Mouse (Mus musculus) C2C12 (cell line): Measurements from ENCODE around the gene Ano3. TPM values are rescaled to one million over a fixed set of nuclear protein-coding genes. Genes with fewer than 3 reads are reported as not detected.

Source experiments
- H3K27me3 ChIP-seq: one replicate; pipeline ENCODE4 v1.6.1; 2011; ENCODE audit not compliant: control insufficient read depth, insufficient read depth, insufficient read length
- H3K36me3 ChIP-seq: one replicate; pipeline ENCODE4 v1.6.1; 2011; ENCODE audit not compliant: control insufficient read depth, insufficient read depth
- H3K4me3 ChIP-seq: one replicate; pipeline ENCODE4 v1.5.1; 2011; ENCODE audit warnings: mild to moderate bottlenecking, control low read depth; ENCODE audit not compliant: poor library complexity, insufficient read depth, severe bottlenecking
- H3K79me2 ChIP-seq: one replicate; pipeline ENCODE4 v1.6.1; 2011; ENCODE audit not compliant: control insufficient read depth, insufficient read depth
- H3K79me3 ChIP-seq: one replicate; pipeline ENCODE4 v1.6.1; 2011; ENCODE audit warnings: low read depth, control low read depth
- H3ac ChIP-seq: one replicate; pipeline ENCODE3; 2011; ENCODE audit warnings: low read depth; ENCODE audit not compliant: control insufficient read depth, insufficient read length
- CEBPB ChIP-seq: IDR thresholded peaks from one replicate; pipeline ENCODE4 v1.6.1; 2011; ENCODE audit warnings: low read depth, mild to moderate bottlenecking, control low read depth, moderate library complexity
- CTCF ChIP-seq: IDR thresholded peaks from one replicate; pipeline ENCODE4 v1.5.1; 2011; ENCODE audit not compliant: control insufficient read depth, insufficient read depth, insufficient read length
- FOSL1 ChIP-seq: IDR thresholded peaks from one replicate; pipeline ENCODE4 v1.8.0; 2011; ENCODE audit warnings: mild to moderate bottlenecking, low read length; ENCODE audit not compliant: poor library complexity, insufficient read depth, severe bottlenecking
- MAX ChIP-seq: IDR thresholded peaks from one replicate; pipeline ENCODE4 v1.6.1; 2011; ENCODE audit warnings: mild to moderate bottlenecking, control low read depth
- MYOD1 ChIP-seq: IDR thresholded peaks from one replicate; pipeline ENCODE4 v1.6.1; 2011; ENCODE audit warnings: low read depth; ENCODE audit not compliant: control insufficient read depth, insufficient read length
- MYOG ChIP-seq: IDR thresholded peaks from one replicate; pipeline ENCODE4 v1.6.1; 2011; ENCODE audit not compliant: control insufficient read depth, insufficient read length; ENCODE audit errors: extremely low read depth
- USF1 ChIP-seq: IDR thresholded peaks from one replicate; pipeline ENCODE4 v1.6.1; 2011; ENCODE audit warnings: low read depth, mild to moderate bottlenecking, control low read depth, moderate library complexity
- polyA plus RNA-seq: library from polyadenylated mRNA; unstranded; fragments of >200 nt; fragmentation: generic; extraction: Trizol; gene quantifications from one replicate; pipeline ENCODE4 v1.2.1, GENCODE M21; 2012; ENCODE audit warnings: missing spikeins

The Ano3 gene
- polyA plus RNA-seq, 1 experiment: 0.04 TPM

DNA sequence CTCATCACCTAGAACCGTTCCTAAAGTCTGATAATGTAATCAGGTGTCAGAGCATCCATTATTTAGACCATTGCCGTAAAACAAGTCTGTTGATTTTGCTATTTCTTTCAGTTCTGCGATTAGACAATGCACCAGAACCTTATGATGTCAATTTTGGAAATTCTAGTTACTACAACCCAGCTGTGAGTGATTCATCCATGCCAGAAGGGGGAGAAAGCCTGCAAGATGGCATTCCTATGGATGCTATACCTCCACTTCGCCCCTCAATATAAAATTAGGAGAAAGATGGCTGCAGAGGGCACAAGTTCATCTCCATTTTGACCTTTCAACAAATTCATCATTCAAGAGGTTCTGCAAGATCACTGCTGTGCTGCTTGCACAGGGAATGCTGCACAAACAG, 213.5 kb downstream of the Ano3 start:
- Histone ChIP-seq H3K79me3 (no peaks in the 10 kb centered on the region), H3K27me3 (no peaks in the 10 kb centered on the region), H3ac (no peak overlapping the region)

DNA sequence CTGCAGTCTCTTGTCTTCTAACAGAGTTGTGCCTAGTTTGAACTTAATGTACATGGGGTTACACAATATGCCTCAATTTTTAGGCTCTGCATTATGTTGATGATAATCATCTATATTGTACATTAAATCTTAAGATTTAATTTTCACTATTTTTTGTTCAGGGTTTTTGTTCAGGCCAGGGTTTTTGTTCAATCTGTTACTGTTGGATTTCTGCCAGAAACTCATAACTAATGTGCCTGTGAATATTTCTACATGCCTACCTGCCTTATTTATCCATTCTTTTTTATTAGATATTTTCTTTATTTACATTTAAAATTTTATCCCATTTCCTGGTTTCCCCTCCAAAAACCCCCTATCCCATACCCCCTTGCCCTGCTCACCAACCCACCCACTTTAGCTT, 224.6 kb downstream of the Ano3 start:
- H3K27me3 ChIP-seq: no peaks in the 10 kb centered on the region
- TF ChIP-seq MYOD1 (no peak), FOSL1 (no peak), USF1 (no peak), MAX (no peak), MYOG (no peak), CEBPB (no peak), CTCF (no peak)
- no peak overlapping the region for H3ac ChIP-seq
- H3K36me3 ChIP-seq: no peaks in the 10 kb centered on the region
- no peaks in the 10 kb centered on the region for H3K79me3 ChIP-seq
- no peak overlapping the region for H3K4me3 ChIP-seq
- H3K79me2 ChIP-seq: no peaks in the 10 kb centered on the region

More for the DNA sequence above, 213.5 kb downstream of the Ano3 start:
- TF ChIP-seq USF1 (no peak), CTCF (no peak), MAX (no peak), MYOG (no peak), FOSL1 (no peak), CEBPB (no peak)
- no peaks in the 10 kb centered on the region for H3K79me2 ChIP-seq
- no peaks in the 10 kb centered on the region for H3K36me3 ChIP-seq
- no peak overlapping the region for H3K4me3 ChIP-seq

DNA sequence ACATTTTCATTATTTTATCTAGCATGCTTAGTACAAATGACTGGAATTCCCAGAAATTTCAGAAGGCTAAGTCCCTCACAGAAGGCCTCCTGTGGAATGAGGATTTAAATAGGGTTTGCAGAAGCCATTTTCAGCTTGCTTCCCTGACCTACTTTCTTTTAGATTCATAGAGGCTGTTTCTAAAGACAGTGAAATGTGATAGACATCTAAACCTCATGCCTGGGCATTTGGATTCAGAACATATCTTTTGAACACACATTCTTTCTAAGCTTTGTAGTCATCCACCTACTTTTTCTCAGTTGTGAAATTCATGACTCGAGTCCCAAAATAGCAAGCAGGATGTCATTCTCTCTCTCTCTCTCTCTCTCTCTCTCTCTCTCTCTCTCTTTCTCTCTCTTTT, 228.5 kb downstream of the Ano3 start:
- no peaks in the 10 kb centered on the region for H3K36me3 ChIP-seq
- no peaks in the 10 kb centered on the region for H3K79me2 ChIP-seq
- no peaks in the 10 kb centered on the region for H3K27me3 ChIP-seq
- TF ChIP-seq FOSL1 (no peak), MYOD1 (no peak), CEBPB (no peak), MAX (no peak), CTCF (no peak), MYOG (no peak)
- H3ac ChIP-seq: no peak overlapping the region
- no peaks in the 10 kb centered on the region for H3K79me3 ChIP-seq
- H3K4me3 ChIP-seq: no peak overlapping the region

DNA sequence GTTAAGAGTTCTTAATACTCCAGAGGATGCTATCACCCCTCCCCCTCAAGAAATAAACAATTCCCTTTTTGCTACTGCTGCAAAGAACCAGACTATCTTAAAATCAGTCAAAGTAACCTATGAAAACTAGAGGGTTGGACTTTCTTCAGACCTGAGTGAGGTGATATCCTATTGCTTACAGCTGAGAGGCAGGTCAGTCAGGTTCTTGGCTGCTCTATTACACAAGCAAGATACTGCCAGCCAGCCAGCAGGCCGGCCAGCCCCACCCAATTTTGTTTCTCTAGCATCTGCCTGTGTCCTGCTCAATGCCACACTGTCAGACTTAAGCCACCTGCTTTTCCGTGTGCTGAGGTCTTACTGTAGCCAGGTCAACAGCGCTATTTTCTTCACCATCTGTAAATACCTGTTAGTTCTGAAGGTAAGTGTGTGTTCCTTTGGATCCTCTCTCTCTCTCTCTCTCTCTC, 229.4 kb downstream of the Ano3 start, which contains the start of gene Muc15:
Muc15 (plus strand) TSS at position 51 of the 464 bp plus-strand sequence.
- Histone ChIP-seq H3K36me3 (no peaks in the 10 kb centered on the region), H3K4me3 (no peak within 1 kb of the TSS), H3K27me3 (no peaks in the 10 kb centered on the region), H3K79me2 (no peaks in the 10 kb centered on the region), H3ac (no peak within 1 kb of the TSS), H3K79me3 (no peaks in the 10 kb centered on the region)
- no peak for TF ChIP-seq USF1
- TF ChIP-seq FOSL1: no peak
- no peak for TF ChIP-seq MYOD1
- TF ChIP-seq CTCF: no peak
- TF ChIP-seq MYOG: no peak
- no peak for TF ChIP-seq CEBPB
- TF ChIP-seq MAX: no peak

DNA sequence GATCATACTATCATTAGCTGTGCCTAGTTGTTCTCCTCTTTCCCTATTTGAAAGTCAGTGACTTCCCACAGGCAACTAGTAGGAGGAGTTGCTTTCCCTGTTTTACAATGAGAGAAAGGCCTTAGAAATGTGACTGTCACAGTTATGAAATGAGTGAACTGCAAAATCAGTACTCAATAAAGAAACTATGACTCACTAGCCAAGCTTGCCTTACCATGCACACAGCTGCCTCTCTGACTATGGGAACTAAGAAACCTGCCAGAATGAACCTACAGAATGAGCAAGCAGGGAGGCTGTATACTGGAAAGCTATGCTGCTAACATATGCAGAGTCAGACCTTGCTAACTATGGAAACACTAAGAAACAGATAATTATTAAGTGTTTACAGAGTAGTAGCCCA, 231.7 kb downstream of the Ano3 start:
- no peaks in the 10 kb centered on the region for H3K36me3 ChIP-seq
- TF ChIP-seq FOSL1 (no peak), MYOG (no peak), MYOD1 (no peak), MAX (no peak), USF1 (no peak), CTCF (no peak), CEBPB (no peak)
- H3K27me3 ChIP-seq: no peaks in the 10 kb centered on the region

DNA sequence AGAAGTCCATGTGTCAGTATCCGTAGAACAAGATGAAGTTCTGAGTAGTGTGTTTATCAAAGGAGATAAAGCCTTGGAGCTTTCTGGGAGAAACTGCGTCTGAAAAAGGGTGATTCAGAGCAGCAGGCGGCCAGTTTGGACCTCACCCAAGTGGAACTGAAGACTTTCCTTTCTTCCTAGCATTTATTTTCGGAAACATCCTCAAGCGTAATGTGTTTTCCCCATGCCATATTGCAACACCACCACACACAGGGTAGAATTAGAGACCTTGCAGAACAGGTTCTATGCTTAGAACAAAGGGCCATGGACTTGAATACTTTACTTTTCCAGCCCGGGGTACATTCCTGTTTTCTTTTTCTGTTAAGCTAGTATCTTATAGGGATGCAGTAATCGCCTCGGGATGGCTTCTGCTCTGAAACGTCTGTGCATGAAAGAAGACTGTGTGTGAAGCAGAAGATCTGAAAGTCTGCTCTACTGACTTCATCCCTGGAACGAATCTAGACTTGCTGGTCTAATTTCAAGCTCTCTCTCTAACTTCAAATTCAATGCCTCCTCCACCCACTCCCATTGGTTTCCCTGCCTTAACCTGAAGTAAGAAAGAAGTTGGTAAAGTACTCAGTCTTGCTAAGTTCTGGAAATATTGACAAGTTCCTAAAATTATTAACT, 240.5 kb downstream of the Ano3 start:
- no peaks in the 10 kb centered on the region for H3K79me2 ChIP-seq
- no peak overlapping the region for H3K4me3 ChIP-seq
- no peaks in the 10 kb centered on the region for H3K27me3 ChIP-seq
- H3K79me3 ChIP-seq: no peaks in the 10 kb centered on the region
- no peak overlapping the region for H3ac ChIP-seq
- no peaks in the 10 kb centered on the region for H3K36me3 ChIP-seq
- TF ChIP-seq MYOG (no peak), MYOD1 (no peak), CTCF (no peak), USF1 (no peak), CEBPB (no peak), MAX (no peak), FOSL1 (no peak)

More for the DNA sequence above, 231.7 kb downstream of the Ano3 start:
- Histone ChIP-seq H3K4me3 (no peak overlapping the region), H3K79me3 (no peaks in the 10 kb centered on the region), H3ac (no peak overlapping the region), H3K79me2 (no peaks in the 10 kb centered on the region)
